Mouse (Mus musculus): ENCODE data around the gene Adgrf1.

DNA sequence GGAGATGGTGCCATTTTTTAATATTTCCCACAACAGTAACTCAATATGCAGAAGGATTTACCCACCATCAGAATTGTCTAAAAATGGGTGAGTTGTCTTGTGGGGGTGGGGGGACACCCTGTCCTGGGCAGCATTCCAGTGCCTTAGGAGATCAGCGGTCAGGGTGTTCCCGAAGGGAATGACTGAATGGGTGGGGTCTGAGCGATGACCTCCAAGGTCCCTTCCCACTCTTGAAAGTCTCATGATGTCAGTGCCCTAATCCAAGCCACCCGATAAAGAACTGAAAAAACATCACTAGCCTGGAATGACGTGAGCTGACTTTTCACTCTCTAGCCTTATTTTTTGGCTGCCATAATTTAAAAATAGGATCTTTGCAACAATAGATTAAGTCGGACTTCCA lies 95.2 kb downstream of the Adgrf1 start:
- TF ChIP-seq POLR2A (IDR thresholded peaks at IDR 0.05; ENCODE audit: low read depth, low read length): no peak
- TF ChIP-seq CTCF (IDR thresholded peaks at IDR 0.05; ENCODE audit: extremely low read depth, insufficient read length, insufficient replicate concordance, low read depth, low read length): no peak
